Mouse (Mus musculus) gastrocnemius, postnatal 36 days (tissue): ENCODE results near the gene Sspn. TPM values are rescaled to one million over a fixed set of nuclear protein-coding genes. Genes with fewer than 3 reads are reported as not detected.
A peak's percentile ranks its signal among the peaks of the same experiment; 100 is the strongest.

Experiments
- DNase-seq, 2 experiments: peaks; one replicate each; pipeline ENCODE4 v3.0.0; 2022
- intact Hi-C: fragments of 180-260 bp; cut with DNase I; formaldehyde crosslinking; loops from one replicate; pipeline ENCODE4 v1.15.1; 2025
- total RNA-seq, 2 experiments: library from RNA; stranded (reverse); gene quantifications; 2 replicates each; pipeline ENCODE4 v1.2.3; 2021

The Sspn gene
- total RNA-seq, 2 experiments from 2014 or later = 50.1 to 57.6 TPM

DNA sequence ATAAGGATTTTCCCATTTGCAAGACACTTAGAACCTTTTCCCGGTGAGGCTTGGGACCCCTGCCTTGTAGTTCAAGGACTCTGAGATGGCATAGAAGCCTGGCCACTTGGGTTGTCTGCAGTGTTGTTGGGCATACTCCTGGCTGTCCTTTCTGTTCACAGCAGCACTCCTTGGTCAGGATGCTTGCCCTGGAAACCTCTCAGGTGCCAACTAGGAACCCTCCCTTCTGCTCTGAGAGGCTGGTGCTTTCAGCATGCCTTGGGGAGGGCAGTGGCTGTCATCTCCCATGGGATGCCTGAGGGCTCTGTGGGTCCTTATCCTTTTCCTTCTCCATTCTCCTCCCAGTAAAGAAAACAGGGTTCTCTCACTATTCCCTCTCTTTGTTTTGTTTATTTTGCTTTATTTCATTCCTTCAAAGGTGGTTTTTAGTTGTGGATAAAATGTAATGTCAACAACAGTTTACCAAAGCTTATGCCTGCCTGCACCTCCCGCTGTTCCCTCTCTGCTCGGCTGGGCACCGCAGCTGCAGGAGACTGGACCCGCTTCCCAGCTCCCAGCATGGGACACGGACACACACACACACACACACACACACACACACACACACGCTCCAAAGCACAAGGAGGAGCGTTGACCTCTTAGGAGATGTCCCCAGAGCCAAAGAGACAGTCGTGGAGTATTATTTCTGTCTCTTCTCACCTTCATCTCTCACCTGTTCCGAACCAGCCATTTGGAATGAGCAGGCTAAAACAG is 77.9 kb downstream of the Sspn start:
- DNase-seq = no peak
- intact Hi-C loops = no loop called here

DNA sequence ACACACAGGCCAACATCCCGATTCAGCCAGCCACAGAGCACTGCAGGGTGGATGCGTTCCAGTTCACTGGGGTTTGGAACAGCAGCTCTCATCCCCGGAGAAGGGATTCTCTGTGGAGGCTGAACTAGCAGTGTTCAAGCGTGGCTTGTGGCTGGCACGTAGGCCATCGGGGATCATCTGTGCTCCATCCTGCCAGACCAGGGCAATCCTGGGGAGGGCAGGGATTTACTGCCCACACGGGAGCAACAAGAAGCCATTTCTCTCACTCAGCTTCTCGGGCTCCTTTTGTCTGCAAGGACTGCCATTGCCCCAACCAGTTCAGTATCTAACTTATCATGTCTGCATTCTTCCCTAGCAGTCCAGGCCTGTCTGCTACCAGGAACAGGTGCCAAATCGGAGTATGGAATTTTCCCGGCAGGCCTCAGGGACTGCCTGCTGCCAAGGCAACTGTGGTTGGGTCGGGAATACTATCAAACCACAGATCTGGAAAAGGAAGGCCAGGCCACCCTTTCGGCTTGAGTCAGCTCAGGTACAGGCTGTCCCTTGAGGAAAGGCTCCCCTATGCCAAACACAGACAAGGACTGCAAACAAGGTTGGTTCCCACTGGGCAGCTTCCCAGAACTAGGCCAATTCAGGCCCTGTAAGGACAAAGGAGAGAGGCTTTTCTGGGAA is 78.8 kb downstream of the Sspn start:
- intact Hi-C loops = no loop called here
- DNase-seq = peak; percentile 41 to 56

DNA sequence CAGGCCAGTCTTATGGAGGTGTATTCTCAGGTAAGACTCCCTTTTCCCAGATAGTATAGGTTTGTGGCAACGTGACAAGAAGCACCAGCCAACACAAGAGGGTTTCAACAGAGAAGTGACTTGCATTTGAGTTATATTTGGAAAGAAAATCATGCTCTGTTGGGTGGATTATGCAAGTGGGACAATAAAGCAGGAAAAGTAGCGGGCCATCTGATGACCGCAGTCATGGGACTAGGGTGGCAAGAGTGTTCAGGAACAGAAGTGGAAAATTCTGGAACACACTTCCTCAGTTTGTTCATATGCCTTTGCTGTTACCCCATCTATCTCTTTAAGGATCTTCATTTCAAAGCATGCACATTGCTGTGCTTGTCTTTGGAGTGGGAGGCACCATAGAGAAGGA is 82.9 kb downstream of the Sspn start:
- DNase-seq = no peak
- intact Hi-C loops = no loop called here

Other genes starting within 250 kb of the Sspn start
- 10 to 100 TPM; 27.0 to 29.8 TPM for gene Rassf8, start 184.9 kb upstream of the Sspn start, total RNA-seq
- 10 to 100 TPM; 52.8 to 55.3 TPM for gene Bhlhe41, start 66.1 kb upstream of the Sspn start, total RNA-seq